Mouse (Mus musculus): ENCODE measurements around the gene Gm37240.

Gene Gm37240

GRCm38 (mm10) chr3:85636716-85637447, 250.4 kb downstream of the Gm37240 start:
- in situ Hi-C loops (cut with MboI, MseI), result no loop called here

- in situ Hi-C loops (cut with MboI, MseI), result no loop called here
Measured at GRCm38 (mm10) chr3:85635591-85635990, 251.7 kb downstream of the Gm37240 start.

DNA sequence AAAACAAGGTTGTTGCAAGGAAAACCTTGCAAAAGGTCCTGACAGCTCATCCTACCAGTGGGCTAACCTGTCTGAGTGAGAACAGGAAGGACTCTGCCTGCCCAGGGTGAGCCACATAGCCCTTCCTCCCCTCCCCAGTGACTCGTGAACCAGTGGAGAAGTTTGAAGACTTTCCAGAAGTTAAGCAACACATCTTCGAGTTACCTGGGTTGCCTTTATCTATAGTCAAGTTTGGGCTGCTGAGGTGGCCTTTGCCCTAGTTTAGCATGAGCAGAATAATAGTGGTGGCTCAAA, 252.2 kb downstream of the Gm37240 start:
- in situ Hi-C loops (cut with MboI, MseI), result no loop called here

GRCm38 (mm10) chr3:85634389-85635125, 252.8 kb downstream of the Gm37240 start:
- in situ Hi-C loops (cut with MboI, MseI), result no loop called here

GRCm38 (mm10) chr3:85633733-85634132, 253.6 kb downstream of the Gm37240 start:
- in situ Hi-C loops (cut with MboI, MseI), result no loop called here

- in situ Hi-C loops (cut with MboI, MseI), result no loop called here
Measured at GRCm38 (mm10) chr3:85629895-85630510, 257.3 kb downstream of the Gm37240 start.

- in situ Hi-C loops (cut with MboI, MseI), result no loop called here
Measured at GRCm38 (mm10) chr3:85619751-85620150, 267.6 kb downstream of the Gm37240 start.

GRCm38 (mm10) chr3:85619345-85619744, 268.0 kb downstream of the Gm37240 start:
- in situ Hi-C loops (cut with MboI, MseI), result no loop called here

GRCm38 (mm10) chr3:85618885-85619284, 268.4 kb downstream of the Gm37240 start:
- in situ Hi-C loops (cut with MboI, MseI), result no loop called here

- in situ Hi-C loops (cut with MboI, MseI), result no loop called here
Measured at GRCm38 (mm10) chr3:85616389-85616788, 270.9 kb downstream of the Gm37240 start.

DNA sequence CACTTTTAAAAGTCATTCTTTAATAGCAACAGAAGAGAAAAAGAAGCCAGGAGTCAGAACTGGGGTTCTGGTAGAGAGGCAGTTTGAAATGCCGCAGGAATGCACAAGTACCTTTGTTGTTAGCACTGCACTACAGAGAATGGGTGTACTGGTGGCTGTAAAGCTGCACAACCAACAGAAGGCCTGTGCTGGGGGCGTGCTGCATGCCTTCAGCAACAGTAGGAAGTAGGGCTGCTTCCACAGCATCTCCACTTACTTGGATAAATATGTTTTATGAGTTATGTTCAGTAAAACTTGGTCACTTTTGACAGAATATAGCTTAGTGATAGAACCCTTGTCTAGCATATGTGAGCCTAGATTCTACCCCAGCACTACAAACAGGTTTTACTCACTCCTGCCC, 279.6 kb downstream of the Gm37240 start:
- in situ Hi-C loops (cut with MboI, MseI), result no loop called here

GRCm38 (mm10) chr3:85606912-85607311, 280.4 kb downstream of the Gm37240 start:
- in situ Hi-C loops (cut with MboI, MseI), result no loop called here

GRCm38 (mm10) chr3:85603811-85604210, 283.5 kb downstream of the Gm37240 start:
- in situ Hi-C loops (cut with MboI, MseI), result no loop called here

- in situ Hi-C loops (cut with MboI, MseI), result no loop called here
Measured at GRCm38 (mm10) chr3:85601841-85602305, 285.4 kb downstream of the Gm37240 start.

DNA sequence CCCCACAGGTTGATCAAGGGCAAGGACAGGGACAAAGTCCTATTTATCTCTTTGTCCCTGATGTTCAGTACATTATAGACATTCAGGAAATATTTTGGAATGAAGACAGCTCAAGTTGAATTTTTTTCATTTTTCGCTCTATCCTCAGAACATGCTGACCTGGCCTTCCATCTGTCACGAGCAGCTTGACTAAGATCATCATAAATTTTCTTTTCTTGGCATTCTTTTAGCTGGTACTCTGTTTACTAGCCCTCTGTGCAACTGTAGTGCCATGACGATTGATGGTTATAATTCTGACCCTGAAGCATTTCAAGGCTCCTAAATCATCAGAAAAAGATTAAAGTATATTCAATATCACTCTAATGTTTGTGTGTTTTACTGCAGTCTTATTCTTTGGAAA, 287.8 kb downstream of the Gm37240 start:
- in situ Hi-C loops (cut with MboI, MseI), result no loop called here

DNA sequence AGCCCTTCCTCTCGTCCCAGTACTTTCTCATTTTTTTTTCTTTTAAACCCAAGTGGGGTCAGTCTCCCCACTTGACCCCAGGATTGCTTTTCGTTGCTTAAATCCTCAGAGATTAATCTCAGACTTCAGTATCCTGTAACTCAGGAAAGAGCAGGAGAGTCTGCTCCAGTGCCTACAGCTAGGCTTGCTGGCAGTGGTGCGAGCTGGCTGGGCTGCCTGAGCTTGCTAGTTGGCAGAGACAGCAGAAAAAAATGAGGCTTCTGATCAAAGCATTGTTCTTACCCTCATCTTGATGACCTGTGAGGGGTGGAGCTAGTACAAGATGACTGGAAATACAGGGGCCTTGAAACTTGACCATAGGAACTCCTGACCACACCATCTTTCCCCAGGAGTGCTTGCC, 292.9 kb downstream of the Gm37240 start:
- in situ Hi-C loops (cut with MboI, MseI), result no loop called here

DNA sequence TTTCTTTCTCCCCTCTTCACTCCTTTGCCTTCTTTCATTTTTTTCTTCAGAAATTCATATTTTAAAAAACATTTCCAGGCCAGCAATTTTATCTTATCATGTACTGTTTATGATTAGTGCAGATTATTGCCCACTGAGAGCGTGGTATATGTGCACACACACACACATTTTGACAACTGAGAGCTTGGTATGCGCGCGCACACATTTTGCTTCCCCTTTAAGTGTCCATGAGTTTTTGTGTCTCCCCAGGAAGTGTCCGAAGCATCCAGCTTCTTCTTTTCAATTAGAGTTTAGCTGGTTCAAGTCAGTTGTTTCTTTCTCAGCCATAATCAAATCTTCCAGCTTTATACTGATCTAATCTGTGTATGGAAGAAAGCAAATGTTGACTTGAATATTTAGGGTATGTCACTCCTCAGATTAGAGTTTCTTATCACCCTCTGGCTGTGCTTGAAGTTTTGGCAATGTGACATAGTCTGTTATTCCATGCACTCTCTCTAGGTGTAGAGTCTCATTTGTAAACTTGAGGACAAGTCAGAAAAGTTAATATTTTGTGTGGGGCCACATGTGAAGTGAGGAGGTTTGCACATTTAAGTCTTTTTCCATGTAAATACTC, 294.6 kb downstream of the Gm37240 start:
- in situ Hi-C loops (cut with MboI, MseI), result no loop called here

GRCm38 (mm10) chr3:85592067-85592466, 295.3 kb downstream of the Gm37240 start:
- in situ Hi-C loops (cut with MboI, MseI), result no loop called here

- in situ Hi-C loops (cut with MboI, MseI), result no loop called here
Measured at GRCm38 (mm10) chr3:85590090-85590754, 297.1 kb downstream of the Gm37240 start.

- in situ Hi-C loops (cut with MboI, MseI), result no loop called here
Measured at GRCm38 (mm10) chr3:85588701-85589100, 298.6 kb downstream of the Gm37240 start.

DNA sequence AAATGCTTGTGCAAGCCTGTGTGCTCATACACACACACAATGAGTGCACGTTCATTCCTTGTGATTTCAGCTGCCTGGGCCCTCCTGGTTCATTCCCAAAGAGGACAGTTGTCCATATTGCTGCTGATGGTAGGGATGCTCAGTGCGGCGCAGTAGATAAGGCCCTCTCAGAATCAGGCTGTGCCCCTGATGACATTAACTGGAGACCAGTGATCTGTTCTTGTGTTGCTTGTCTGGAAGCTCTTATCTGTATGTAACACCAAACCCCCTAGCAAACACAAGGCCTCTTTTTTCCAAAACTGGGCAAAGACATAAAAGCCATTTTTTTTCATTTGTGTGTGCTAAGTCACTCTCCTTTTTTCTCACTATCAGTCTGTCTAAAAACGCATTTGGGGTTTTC, 302.4 kb downstream of the Gm37240 start:
- in situ Hi-C loops (cut with MboI, MseI), result no loop called here

GRCm38 (mm10) chr3:85583194-85583593, 304.1 kb downstream of the Gm37240 start:
- in situ Hi-C loops (cut with MboI, MseI), result no loop called here
